Mouse (Mus musculus) liver, embryonic 14 days (tissue): ENCODE data around the gene Cyp2d10. TPM values are rescaled to one million over a fixed set of nuclear protein-coding genes. Genes with fewer than 3 reads are reported as not detected.

Experiments used
- polyA plus RNA-seq: library from polyadenylated mRNA; depleted of rRNA; stranded (reverse); fragments of >200 nt; gene quantifications from 2 replicates; pipeline ENCODE4 v1.2.3, GENCODE M21; 2012; rRNA removed

The Cyp2d10 gene
- 15.6 and 17.2 TPM in 2 replicates for polyA plus RNA-seq

DNA sequence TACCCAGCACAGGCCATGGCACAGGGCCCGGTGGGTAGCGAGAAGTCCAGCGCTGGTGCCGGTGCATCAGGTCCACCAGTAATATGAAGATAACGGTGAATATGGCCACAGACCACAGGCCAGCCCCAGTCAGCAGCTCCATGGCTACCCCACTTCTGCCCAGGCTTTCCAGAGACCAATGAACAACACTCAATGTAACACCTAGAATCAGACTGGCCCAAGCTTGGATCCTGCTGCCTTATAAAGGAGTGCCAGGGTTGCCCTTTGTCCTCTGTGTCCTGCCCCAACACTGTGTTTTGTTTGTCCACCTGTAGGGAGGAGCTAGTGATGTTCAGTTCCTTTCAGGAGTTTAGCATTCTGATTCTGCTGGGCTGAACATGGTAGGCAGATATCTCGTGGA lies at the start of gene Cyp2d10:
Cyp2d10 (minus strand) TSS at position 215 of the 400 bp plus-strand sequence.

DNA sequence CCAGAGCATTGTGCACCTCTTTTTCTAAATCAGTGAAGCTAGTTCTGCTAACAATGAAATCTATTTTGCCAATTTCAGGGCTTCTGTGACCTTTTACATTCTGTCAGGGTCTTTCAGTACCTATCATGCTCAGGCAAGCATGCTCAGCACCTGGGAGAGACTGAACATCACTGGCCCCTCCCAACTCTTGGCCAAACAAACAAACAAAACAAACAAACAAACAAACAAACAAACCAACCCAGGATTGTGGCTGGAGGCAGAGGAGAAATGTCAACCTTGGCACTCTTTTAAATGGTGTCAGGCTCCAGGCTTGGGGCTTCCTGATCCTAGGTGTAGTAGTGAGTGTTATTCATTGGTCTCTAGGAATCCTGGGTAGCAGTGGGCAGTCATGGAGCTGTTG lies 26.1 kb upstream of the Cyp2d10 start, which contains the start of gene Cyp2d9:
Cyp2d9 (plus strand) TSS at position 301 of the 400 bp plus-strand sequence.

DNA sequence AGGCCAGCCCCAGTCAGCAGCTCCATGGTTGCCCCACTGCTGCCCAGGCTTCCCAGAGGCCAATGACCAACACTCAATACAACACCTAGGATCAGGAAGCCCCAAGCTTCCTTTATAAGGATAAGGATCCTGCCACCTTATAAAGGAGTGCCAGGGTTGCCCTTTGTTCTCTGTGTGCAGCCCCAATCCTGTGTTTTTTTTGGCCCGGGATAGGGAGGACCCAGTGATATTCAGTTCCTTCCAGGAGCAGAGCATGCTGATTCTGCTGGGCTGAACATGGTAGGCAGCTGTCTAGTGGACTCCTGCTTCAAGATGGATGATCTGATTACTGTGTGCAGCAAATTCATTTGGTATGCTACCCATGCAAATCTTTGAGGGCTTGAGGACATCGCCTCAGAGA lies 13.1 kb downstream of the Cyp2d10 start, which contains the start of gene Cyp2d11:
Cyp2d11 (minus strand) TSS at position 101 of the 400 bp plus-strand sequence.

DNA sequence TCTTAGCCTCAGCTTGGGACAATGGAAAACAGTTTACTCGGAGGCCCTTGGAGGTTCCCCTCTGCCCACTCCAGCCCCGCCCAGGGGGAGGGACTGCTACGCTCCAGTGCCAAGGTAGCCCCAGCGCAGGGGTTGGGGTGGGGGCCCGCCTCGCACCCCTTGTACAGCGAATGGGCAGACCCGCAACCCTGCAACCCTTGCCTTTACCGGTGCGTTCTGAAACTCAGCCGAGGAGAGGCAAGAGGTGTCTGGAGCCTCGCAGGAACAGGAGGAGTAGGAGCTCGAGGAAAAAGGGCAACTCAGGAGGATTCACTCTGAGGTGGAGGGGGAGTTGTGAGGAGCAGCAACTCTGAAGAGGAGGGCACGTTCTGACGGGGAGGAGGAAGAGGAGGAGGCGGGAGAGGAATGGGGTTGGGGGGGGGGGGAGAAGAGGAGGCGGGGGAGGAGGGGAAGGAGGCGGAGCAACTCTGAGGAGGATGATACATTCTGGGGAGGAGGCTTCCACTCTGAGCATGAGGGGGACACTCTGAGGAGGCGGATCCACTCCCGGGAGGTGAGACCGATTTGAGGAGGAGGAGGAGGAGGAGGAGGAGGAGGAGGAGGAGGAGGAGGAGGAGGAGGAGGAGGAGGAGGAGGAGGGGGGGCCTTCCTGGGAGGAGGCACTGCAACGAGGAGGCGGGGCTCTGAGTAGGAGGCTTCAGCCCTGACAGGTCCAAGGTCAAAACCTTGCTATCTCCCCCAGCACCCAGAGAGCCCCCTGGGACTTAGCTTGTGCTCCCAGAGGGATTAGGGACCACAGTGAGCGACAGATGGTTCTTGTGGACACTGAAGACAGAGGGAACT lies 26.9 kb downstream of the Cyp2d10 start, which contains the start of gene Cyp2d22:
Cyp2d22 (minus strand) TSS at position 390 of the 843 bp plus-strand sequence.

DNA sequence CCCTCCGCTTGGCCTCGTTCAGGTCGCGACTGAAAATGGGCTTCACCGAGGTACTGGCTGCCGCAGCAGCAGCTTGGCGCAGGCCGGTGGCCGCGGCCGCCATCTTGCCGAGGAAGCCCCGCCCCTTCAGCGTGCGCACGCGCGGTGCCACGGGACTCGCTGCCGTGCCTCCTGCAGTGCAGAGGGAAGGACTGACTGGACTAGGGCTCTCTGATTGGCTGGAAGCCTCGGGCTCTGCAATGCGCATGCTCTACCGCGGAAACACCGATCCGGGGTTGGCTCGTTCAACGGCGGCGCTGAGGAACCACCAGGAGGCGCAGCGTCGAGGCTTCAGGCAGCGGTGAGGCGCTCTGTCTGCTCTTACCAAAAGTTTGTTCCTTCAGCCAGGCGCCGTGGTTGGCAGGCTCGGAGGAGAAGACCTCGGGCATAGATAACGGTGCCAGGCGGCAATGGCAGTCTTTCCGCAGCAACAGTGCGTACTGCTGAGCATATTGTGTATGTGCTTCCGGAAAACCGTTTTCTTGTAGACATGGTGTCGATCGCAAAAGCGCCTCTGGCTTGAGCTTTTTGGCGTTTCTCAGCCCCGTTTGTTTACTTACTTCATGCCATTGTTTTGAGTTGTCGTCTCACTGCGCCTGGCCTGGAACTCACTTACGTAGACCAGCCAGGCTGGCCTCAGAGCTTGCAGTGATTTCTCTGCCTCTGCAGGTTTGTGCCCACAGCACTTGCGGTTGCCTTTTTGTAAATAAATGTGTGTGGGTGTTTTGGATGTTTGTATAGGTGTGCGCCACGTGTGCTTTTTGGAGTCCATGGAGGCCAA lies 52.7 kb downstream of the Cyp2d10 start, which contains the start of gene Ndufa6:
Ndufa6 (minus strand) TSS at position 197 of the 820 bp plus-strand sequence.

Other genes starting within 250 kb of the Cyp2d10 start
- 0.11 and 0.16 TPM in 2 replicates for gene Shisa8, start 194.4 kb downstream of the Cyp2d10 start, polyA plus RNA-seq
- gene Tnfrsf13c, start 182.8 kb downstream of the Cyp2d10 start, polyA plus RNA-seq = 0.46 and 0.47 TPM in 2 replicates
- gene Cenpm, start 162.4 kb downstream of the Cyp2d10 start, polyA plus RNA-seq = 19.1 and 21.4 TPM in 2 replicates
- not detected in 2 replicates for gene 1500009C09Rik, start 154.8 kb downstream of the Cyp2d10 start, polyA plus RNA-seq
- gene Sept3, start 132.3 kb downstream of the Cyp2d10 start, polyA plus RNA-seq = 0.08 and 0.23 TPM in 2 replicates
- 0.06 and 0.08 TPM in 2 replicates for gene Wbp2nl, start 108.2 kb downstream of the Cyp2d10 start, polyA plus RNA-seq
- gene Naga, start 68.3 kb downstream of the Cyp2d10 start, polyA plus RNA-seq = 36.3 and 48.4 TPM in 2 replicates
- gene Pheta2, start 68.3 kb downstream of the Cyp2d10 start, polyA plus RNA-seq = 22.3 and 26.7 TPM in 2 replicates
- 97.0 and 102 TPM in 2 replicates for gene Smdt1, start 68.2 kb downstream of the Cyp2d10 start, polyA plus RNA-seq
- 296 and 315 TPM in 2 replicates for gene Ndufa6, start 52.9 kb downstream of the Cyp2d10 start, polyA plus RNA-seq
- gene Cyp2d22, start 26.9 kb downstream of the Cyp2d10 start, polyA plus RNA-seq = 11.3 and 13.8 TPM in 2 replicates
- 0.07 and 0.10 TPM in 2 replicates for gene Cyp2d11, start 13.2 kb downstream of the Cyp2d10 start, polyA plus RNA-seq
- 0.92 and 1.4 TPM in 2 replicates for gene Cyp2d9, start 26.2 kb upstream of the Cyp2d10 start, polyA plus RNA-seq
- 0.02 TPM in 1 of 2 replicates, not detected in the other for gene Cyp2d12, start 147.9 kb upstream of the Cyp2d10 start, polyA plus RNA-seq
- not detected in 2 replicates for gene Cyp2d34, start 213.8 kb upstream of the Cyp2d10 start, polyA plus RNA-seq